Mouse (Mus musculus) cerebellum, adult 11-12 months (tissue): ENCODE data around the gene Il22ra2.

ENCODE experiments used
- DNase-seq: peaks from one replicate; pipeline ENCODE4 v3.0.0; 2022

Il22ra2 gene

GRCm38 (mm10) chr10:19603231-19603630 is 18.6 kb upstream of the Il22ra2 start:
- no peak for DNase-seq

- no peak for DNase-seq
Observed at GRCm38 (mm10) chr10:19609125-19609524, 12.7 kb upstream of the Il22ra2 start.

GRCm38 (mm10) chr10:19611616-19612015 is 10.2 kb upstream of the Il22ra2 start:
- no peak for DNase-seq

GRCm38 (mm10) chr10:19613111-19613753 is 8.6 kb upstream of the Il22ra2 start:
- DNase-seq, result no peak

- no peak for DNase-seq
Observed at GRCm38 (mm10) chr10:19619736-19620135, 2.1 kb upstream of the Il22ra2 start.

- no peak for DNase-seq
Observed at GRCm38 (mm10) chr10:19624617-19625016, 2.8 kb downstream of the Il22ra2 start.

- DNase-seq, result no peak
Observed at GRCm38 (mm10) chr10:19627342-19627741, 5.5 kb downstream of the Il22ra2 start.

GRCm38 (mm10) chr10:19627748-19628147 is 6.0 kb downstream of the Il22ra2 start:
- DNase-seq, result no peak

GRCm38 (mm10) chr10:19631616-19632195 is 9.9 kb downstream of the Il22ra2 start:
- DNase-seq, result no peak

GRCm38 (mm10) chr10:19638851-19639250 is 17.1 kb downstream of the Il22ra2 start:
- DNase-seq, result no peak

- DNase-seq, result no peak
Observed at GRCm38 (mm10) chr10:19639630-19640029, 17.8 kb downstream of the Il22ra2 start.

- no peak for DNase-seq
Observed at GRCm38 (mm10) chr10:19645119-19645518, 23.3 kb downstream of the Il22ra2 start.

- DNase-seq, result no peak
Observed at GRCm38 (mm10) chr10:19657426-19657825, 35.6 kb downstream of the Il22ra2 start.

GRCm38 (mm10) chr10:19659953-19660352 is 38.2 kb downstream of the Il22ra2 start:
- DNase-seq, result no peak

- DNase-seq, result no peak
Observed at GRCm38 (mm10) chr10:19668973-19669372, 47.2 kb downstream of the Il22ra2 start.

GRCm38 (mm10) chr10:19672015-19672414 is 50.2 kb downstream of the Il22ra2 start:
- DNase-seq, result no peak

GRCm38 (mm10) chr10:19673146-19673545 is 51.3 kb downstream of the Il22ra2 start:
- no peak for DNase-seq
